Mouse (Mus musculus) embryonic facial prominence, embryonic 10.5 days (tissue): ENCODE data around the gene Fam129b. TPM values are rescaled to one million over a fixed set of nuclear protein-coding genes. Genes with fewer than 3 reads are reported as not detected.

ENCODE experiments used
- DNase-seq: peaks from one replicate; pipeline ENCODE4 v3.0.0-alpha.2; 2017; ENCODE audit warnings: low spot score
- H3K27ac ChIP-seq: fragments of 300-500 bp; sonication (generic); replicated peaks from 2 replicates; pipeline ENCODE4 v1.5.1; 2016; ENCODE audit warnings: mild to moderate bottlenecking
- H3K27me3 ChIP-seq: fragments of 300-500 bp; sonication (generic); replicated peaks from 2 replicates; pipeline ENCODE4 v1.6.1; 2016; ENCODE audit warnings: low read depth, mild to moderate bottlenecking; ENCODE audit not compliant: poor library complexity, severe bottlenecking
- H3K36me3 ChIP-seq: fragments of 300-500 bp; sonication (generic); replicated peaks from 2 replicates; pipeline ENCODE4 v1.6.1; 2016; ENCODE audit warnings: mild to moderate bottlenecking, moderate library complexity
- H3K4me1 ChIP-seq: fragments of 300-500 bp; sonication (generic); 2 replicates; pipeline ENCODE4 v1.6.1; 2016
- H3K4me3 ChIP-seq: fragments of 300-500 bp; sonication (generic); 2 replicates; pipeline ENCODE4 v1.5.1; 2016; ENCODE audit warnings: mild to moderate bottlenecking, moderate library complexity
- H3K9me3 ChIP-seq: fragments of 300-500 bp; sonication (generic); 2 replicates; pipeline ENCODE4 v1.6.1; 2016; ENCODE audit warnings: mild to moderate bottlenecking
- WGBS: fragments of 180-500 bp; shearing (Covaris S2); methylation state at CpG from one replicate; pipeline ENCODE4 v1.1.7; 2016; 5-methylcytosine and 5-hydroxymethylcytosine counted together
- polyA plus RNA-seq: library from polyadenylated mRNA; unstranded; fragments of >200 nt; fragmentation: Nextera tagmentation; extraction: Ambion mirVana; gene quantifications from 2 replicates; pipeline ENCODE4 v1.2.1, GENCODE M21; 2016

Gene Fam129b
- polyA plus RNA-seq, 1 experiment from 2014 or later = 46.4 TPM

DNA sequence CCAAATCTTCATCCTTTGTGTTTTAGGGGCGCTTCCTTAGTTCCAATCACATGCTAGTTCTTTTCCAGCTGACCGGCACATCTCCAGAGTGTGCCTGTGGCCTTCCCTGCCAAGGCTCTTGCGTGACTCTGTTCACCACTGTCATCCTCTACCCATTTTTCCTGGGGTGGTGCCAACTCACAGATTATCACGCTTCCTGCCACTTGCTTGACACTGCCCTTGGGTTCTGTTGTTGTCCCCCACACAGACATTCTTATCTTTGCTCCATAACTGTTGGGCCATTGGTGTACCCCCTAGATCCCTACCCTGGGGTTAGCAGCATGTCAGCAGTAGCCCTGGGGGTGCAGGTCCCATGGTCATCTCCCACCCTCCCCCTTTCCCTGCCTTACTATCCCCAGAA, 27.6 kb downstream of the Fam129b start:
- Histone ChIP-seq H3K9me3 (no peaks in the 10 kb centered on the region), H3K4me3 (no peak overlapping the region), H3K27me3 (no peaks in the 10 kb centered on the region; the same call in 1 of the 2 replicates), H3K36me3 (peaks cover 9% of the 10 kb centered on the region), H3K4me1 (peaks cover 36% of the 10 kb centered on the region), H3K27ac (no peak overlapping the region)
- DNase-seq = no peak
- WGBS = 92% methylated on average over 4 of the region's 4 CpGs

DNA sequence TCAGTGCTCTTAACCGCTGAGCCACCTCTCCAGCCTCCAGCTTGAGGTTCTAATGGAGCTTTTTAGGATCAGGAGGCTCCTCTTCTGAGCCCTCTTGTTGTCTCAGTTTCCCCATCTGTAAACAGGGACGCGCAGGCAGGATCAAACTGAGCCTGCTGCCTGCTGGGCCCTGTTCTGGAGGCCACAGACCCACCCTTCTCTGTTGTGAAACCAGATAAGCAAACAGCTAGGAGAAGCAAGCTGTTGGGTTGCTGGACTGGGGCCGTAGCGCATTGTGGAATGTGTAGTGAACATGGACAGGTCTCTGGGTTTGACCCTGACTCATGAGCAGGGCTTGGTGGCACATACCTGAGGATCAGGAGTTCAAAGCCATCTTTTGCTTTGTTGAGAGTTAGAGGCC, 28.7 kb downstream of the Fam129b start:
- 90% methylated on average over 5 of the region's 5 CpGs for WGBS
- H3K36me3 ChIP-seq = peaks cover 16% of the 10 kb centered on the region

DNA sequence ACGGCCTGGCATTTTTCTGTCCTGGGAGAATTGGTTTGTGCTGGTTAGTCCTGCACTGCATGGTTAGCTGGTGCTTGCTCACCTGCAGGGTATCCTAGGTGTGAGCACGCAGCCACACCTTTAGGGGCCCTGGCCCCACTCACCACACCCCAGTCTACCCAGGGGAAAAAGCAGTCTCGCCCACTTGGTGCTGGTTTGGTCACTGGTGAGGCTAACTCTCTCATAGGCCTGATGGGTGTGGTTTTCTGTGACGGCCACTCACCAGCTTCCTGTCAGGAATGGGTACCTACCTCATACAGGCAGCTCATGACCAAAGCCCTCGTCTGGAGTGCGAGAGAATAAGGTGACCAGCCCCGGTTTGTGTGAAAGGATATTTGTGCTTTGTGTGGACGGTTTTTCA, 29.4 kb downstream of the Fam129b start:
- Histone ChIP-seq H3K4me1 (peaks cover 44% of the 10 kb centered on the region), H3K4me3 (no peak overlapping the region), H3K27ac (no peak overlapping the region), H3K36me3 (peaks cover 23% of the 10 kb centered on the region), H3K27me3 (peaks cover 2% of the 10 kb centered on the region; the same call in 1 of the 2 replicates), H3K9me3 (no peaks in the 10 kb centered on the region)
- WGBS = 82% methylated on average over 8 of the region's 8 CpGs
- DNase-seq = no peak

More for the DNA sequence above, 28.7 kb downstream of the Fam129b start:
- Histone ChIP-seq H3K27ac (no peak overlapping the region), H3K27me3 (no peaks in the 10 kb centered on the region; the same call in 1 of the 2 replicates), H3K4me1 (peaks cover 46% of the 10 kb centered on the region), H3K9me3 (no peaks in the 10 kb centered on the region), H3K4me3 (no peak overlapping the region)
- no peak for DNase-seq

DNA sequence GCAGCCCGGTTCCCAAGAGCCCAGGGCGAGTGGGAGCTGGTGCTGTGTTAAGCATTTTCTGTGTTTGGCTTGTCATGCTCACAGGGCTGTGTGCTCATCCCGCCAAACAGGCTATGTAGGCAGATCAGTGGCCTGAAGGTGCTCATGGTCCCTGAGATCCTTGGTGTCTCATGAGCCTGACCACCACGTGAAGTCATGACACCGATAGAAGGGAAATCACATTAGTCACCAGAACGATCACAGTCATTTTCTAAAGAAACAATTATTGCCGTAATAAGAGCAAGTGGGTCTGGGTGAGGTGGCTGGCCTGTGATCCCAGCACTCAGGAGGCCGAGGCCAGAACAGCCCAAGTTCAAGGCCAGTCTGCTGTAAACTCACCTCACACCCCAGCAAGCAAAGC, 31.5 kb downstream of the Fam129b start:
- peak overlapping the region; percentile 55; the same call in 1 of the 2 replicates for H3K27ac ChIP-seq

DNA sequence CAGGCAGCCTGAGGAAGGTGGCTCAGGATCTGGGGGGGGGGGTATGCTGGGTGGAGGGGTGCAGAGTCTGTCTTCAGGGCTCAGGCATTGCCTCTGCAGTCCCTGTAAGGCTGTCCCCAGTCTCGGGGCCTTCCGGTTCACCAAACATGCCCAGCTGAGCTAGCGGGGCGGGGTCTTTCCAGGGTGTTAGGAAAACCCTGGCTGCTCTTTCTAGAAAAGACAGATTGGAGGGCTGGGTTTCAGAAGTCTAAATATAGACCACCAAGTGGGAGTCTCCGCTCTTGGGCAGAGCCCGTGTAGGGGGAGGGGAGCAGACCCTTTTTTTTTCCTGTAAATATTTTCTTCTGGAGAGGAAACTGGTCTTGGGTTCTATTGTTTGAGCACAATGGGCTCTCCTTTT, 32.4 kb downstream of the Fam129b start:
- 4% methylated on average over 6 of the region's 6 CpGs for WGBS
- DNase-seq = peak; percentile 63
- Histone ChIP-seq H3K4me3 (0 out of 2 replicates have a peak overlapping the region, but pooled peaks have one; percentile 11), H3K36me3 (peaks cover 43% of the 10 kb centered on the region), H3K27ac (peak overlapping the region; percentile 55), H3K4me1 (peaks cover 42% of the 10 kb centered on the region), H3K9me3 (no peaks in the 10 kb centered on the region), H3K27me3 (peaks cover 4% of the 10 kb centered on the region; the same call in 1 of the 2 replicates)

More for the DNA sequence above, 31.5 kb downstream of the Fam129b start:
- no peak overlapping the region for H3K4me3 ChIP-seq
- H3K9me3 ChIP-seq = no peaks in the 10 kb centered on the region
- H3K36me3 ChIP-seq = peaks cover 43% of the 10 kb centered on the region
- WGBS = 65% methylated on average over 8 of the region's 8 CpGs
- peaks cover 42% of the 10 kb centered on the region for H3K4me1 ChIP-seq
- no peak for DNase-seq
- peaks cover 4% of the 10 kb centered on the region; the same call in 1 of the 2 replicates for H3K27me3 ChIP-seq

DNA sequence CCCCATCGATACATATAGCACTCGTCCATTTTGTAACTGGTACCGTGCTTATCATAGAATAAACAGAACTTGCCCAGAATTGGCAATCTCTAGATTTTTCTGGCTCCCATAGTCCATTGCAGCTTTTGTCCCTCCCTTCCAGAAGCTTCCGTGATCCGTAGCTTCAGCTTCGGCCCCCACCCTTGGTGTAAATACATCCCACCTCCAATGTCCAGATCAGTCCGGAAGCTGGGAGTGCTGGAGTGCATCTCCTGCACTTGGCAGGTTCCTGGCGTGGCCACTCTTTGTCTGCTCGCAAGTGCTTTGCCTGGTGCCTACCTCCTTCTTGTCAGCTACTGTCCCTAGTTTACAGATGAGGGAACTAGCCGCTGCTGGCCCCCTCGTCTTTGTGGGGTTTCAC, 32.9 kb downstream of the Fam129b start:
- Histone ChIP-seq H3K36me3 (peaks cover 46% of the 10 kb centered on the region), H3K4me1 (peaks cover 43% of the 10 kb centered on the region), H3K4me3 (no peak overlapping the region), H3K9me3 (no peaks in the 10 kb centered on the region), H3K27me3 (peaks cover 4% of the 10 kb centered on the region; the same call in 1 of the 2 replicates), H3K27ac (peak overlapping the region; percentile 55)
- 55% methylated on average over 11 of the region's 11 CpGs for WGBS
- DNase-seq = no peak

DNA sequence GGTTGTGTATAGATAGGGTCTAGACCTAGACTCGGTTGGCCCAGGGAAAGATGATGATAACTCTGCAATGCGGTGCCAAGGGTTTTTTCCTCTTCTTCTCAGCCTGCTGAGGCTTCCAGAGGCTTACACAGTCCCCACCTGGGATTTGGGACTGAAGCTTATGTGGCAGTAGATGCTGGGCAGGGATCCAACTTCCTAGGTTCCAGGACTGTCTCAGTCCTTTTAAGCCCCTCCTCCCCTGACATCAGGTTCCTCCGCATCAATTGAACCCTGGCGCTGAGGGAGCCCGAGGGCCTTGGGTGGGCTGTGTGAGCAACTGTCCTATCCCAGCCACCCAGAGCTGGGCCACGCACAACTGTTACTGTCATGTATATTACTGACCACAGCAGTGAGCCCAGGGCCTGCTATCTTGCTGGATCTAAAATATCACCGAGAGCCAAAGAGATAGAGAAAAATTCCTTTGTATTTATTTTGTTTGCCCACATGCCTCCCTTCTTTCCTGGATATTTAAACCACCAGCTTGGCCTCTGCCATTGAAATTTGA, 35.8 kb downstream of the Fam129b start:
- H3K4me1 ChIP-seq = peaks cover 45% of the 10 kb centered on the region
- DNase-seq = no peak
- peaks cover 66% of the 10 kb centered on the region for H3K36me3 ChIP-seq
- H3K9me3 ChIP-seq = no peaks in the 10 kb centered on the region
- peaks cover 4% of the 10 kb centered on the region; the same call in 1 of the 2 replicates for H3K27me3 ChIP-seq
- no peak overlapping the region for H3K27ac ChIP-seq
- H3K4me3 ChIP-seq = no peak overlapping the region
- 80% methylated on average over 7 of the region's 7 CpGs for WGBS

DNA sequence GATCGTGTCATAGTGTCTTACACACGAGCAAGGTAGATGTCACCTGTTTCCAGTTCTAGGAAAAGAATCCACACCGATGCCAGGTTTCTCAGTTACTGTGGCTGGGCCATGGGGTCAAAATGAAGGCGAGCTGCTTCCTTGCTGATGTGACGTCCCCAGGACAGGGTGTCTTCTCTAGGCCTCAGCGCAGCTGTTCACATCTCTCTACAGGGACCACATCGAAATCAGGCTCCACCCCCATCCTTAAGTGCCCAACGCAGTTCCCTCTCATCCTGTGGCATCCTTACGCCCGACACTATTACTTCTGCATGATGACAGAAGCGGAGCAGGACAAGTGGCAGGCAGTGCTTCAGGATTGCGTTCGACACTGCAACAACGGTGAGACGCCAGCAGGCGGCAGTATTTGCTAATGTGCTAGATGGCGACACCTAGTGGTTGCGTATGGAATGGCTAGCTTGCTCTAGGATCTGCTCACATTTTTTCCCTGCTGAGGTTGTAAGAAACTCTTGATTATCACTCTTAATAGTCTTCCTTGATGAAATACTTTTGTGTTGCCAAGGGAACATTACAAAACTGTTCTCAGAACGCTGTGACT, 36.4 kb downstream of the Fam129b start:
- Histone ChIP-seq H3K36me3 (peaks cover 70% of the 10 kb centered on the region), H3K4me1 (peaks cover 41% of the 10 kb centered on the region), H3K27ac (no peak overlapping the region), H3K4me3 (no peak overlapping the region), H3K27me3 (peaks cover 4% of the 10 kb centered on the region; the same call in 1 of the 2 replicates), H3K9me3 (no peaks in the 10 kb centered on the region)
- DNase-seq = peak; percentile 85
- WGBS = 31% methylated on average over 19 of the region's 19 CpGs

DNA sequence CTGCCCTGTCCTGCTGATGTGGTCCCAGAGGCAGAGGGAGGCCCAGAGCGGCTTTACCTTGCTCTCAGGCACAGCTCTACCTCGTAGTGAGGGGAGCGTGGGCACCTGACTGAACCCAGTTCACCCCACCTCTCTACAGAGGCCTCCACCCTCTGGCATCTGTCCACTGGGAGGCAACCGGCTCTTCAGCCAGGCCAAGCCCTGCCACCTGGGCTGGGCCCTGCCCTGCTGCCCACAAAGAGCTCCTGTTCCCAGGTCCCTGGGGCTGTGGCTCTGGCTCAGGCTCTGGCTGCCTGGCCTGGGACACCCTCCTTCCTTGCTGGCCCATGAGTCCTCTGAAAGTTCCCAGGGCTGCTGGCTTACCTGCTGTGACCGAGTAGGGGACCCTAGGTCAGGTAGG, 38.4 kb downstream of the Fam129b start:
- peaks cover 86% of the 10 kb centered on the region for H3K36me3 ChIP-seq
- peak overlapping the region; percentile 82 for H3K27ac ChIP-seq
- H3K4me3 ChIP-seq = no peak overlapping the region
- peaks cover 4% of the 10 kb centered on the region; the same call in 1 of the 2 replicates for H3K27me3 ChIP-seq
- no peak for DNase-seq
- 70% methylated on average over 5 of the region's 5 CpGs for WGBS
- peaks cover 39% of the 10 kb centered on the region for H3K4me1 ChIP-seq
- no peaks in the 10 kb centered on the region for H3K9me3 ChIP-seq

DNA sequence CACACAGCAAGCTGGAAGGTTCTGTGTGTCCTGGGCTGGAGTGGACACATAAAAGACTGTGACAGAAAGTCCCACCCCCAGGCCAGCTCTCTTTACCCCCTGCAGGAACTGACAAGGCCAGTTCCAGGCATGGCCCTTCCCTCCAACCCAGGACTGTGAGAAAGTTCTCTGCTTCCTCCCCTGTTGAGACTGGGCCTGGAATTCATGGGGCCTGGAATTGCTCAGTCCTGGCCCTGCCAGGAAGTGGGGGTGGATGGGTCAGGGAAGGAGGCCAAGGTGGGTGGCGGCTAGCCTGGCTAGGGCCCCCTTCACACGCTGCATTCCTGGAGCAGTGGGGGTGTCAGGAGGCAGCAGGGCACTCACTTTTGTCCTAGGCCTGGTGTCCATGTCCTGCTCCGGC, 39.0 kb downstream of the Fam129b start:
- DNase-seq = peak; percentile 58
- peaks cover 86% of the 10 kb centered on the region for H3K36me3 ChIP-seq

DNA sequence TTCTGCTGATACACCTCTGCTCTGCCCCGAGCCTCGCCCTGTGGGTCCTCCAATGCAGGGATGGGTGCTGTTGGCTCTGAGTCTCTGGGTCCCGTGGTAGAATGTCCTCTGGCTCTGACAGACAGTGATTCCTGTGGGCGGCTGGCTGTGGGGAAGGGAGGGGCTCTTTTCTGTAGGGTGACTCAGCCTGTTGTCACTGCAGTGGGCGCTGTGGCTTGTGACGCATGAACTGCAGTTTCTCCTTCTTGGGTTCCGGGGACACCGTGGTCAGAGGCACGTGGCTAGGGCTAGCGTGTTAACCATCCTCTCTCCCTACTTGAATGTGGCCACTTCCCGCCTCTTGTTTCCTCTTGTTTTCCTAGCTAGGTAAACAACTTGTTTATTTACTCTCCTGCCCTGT, 41.6 kb downstream of the Fam129b start:
- Histone ChIP-seq H3K36me3 (peaks cover 89% of the 10 kb centered on the region), H3K4me1 (peaks cover 38% of the 10 kb centered on the region), H3K4me3 (no peak overlapping the region), H3K9me3 (no peaks in the 10 kb centered on the region), H3K27ac (0 out of 2 replicates have a peak overlapping the region, but pooled peaks have one; percentile 72), H3K27me3 (no peaks in the 10 kb centered on the region)
- 87% methylated on average over 11 of the region's 11 CpGs for WGBS
- DNase-seq = no peak

More for the DNA sequence above, 39.0 kb downstream of the Fam129b start:
- H3K27ac ChIP-seq = peak overlapping the region; percentile 82
- H3K4me1 ChIP-seq = peaks cover 38% of the 10 kb centered on the region
- H3K4me3 ChIP-seq = no peak overlapping the region
- H3K27me3 ChIP-seq = peaks cover 4% of the 10 kb centered on the region; the same call in 1 of the 2 replicates
- H3K9me3 ChIP-seq = no peaks in the 10 kb centered on the region
- 35% methylated on average over 3 of the region's 3 CpGs for WGBS

DNA sequence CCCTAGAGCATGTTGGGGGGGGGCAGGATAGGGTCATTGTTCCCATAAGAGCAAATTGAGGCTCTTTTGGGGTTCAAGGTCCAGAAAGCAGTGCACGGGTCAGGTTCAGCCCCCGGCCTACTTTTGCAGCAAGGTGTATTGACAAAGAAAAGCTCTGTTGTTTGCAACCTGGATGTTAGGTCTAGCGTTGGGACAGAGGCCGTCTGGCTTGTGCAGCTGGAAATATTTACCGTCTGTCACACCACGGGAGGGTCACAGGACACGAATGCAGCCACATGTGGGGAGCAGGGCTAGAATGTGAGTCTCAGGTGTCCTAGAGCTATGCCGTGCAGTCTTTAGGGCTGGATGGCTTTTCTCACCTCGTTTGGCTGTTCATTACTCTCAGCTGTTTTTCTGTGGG, 42.5 kb downstream of the Fam129b start:
- peaks cover 97% of the 10 kb centered on the region for H3K36me3 ChIP-seq
- peak overlapping the region; percentile 72 for H3K27ac ChIP-seq
- H3K4me1 ChIP-seq = peaks cover 38% of the 10 kb centered on the region
- H3K4me3 ChIP-seq = no peak overlapping the region
- H3K27me3 ChIP-seq = no peaks in the 10 kb centered on the region
- peak; percentile 56 for DNase-seq
- 58% methylated on average over 9 of the region's 9 CpGs for WGBS
- no peaks in the 10 kb centered on the region for H3K9me3 ChIP-seq

DNA sequence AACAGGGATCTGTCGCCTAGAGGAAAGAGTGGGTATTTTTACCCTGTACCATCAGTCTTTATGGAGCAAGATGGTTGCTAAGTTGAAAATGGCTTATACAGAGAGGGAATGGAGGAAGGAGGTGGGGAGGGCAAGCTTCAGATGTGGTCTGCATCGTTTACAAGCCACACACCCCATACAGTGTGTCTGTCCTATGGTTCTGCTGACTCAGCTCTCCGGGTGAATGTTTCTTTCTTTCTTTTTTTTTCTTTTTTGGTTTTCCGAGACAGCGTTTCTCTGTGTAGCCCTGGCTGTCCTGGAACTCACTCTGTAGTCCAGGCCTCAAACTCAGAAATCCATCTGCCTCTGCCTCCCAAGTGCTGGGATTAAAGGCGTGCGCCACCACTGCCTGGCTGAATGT, 45.3 kb downstream of the Fam129b start:
- Histone ChIP-seq H3K4me1 (peaks cover 25% of the 10 kb centered on the region), H3K27me3 (no peaks in the 10 kb centered on the region), H3K36me3 (peaks cover 96% of the 10 kb centered on the region), H3K9me3 (no peaks in the 10 kb centered on the region), H3K4me3 (no peak overlapping the region), H3K27ac (no peak overlapping the region)
- DNase-seq = no peak
- WGBS = 92% methylated on average over 7 of the region's 7 CpGs
